Mouse (Mus musculus): Measurements from ENCODE around the gene Sox9. TPM values are rescaled to one million over a fixed set of nuclear protein-coding genes. Genes with fewer than 3 reads are reported as not detected.

Sox9 gene
- polyA plus RNA-seq (2015; fragmentation: Nextera tagmentation; extraction: Ambion mirVana): 44.0 and 47.6 TPM in 2 replicates

GRCm38 (mm10) chr11:112781994-112782356 is at the start of gene Sox9:
TSS of gene Sox9 (plus strand) at chr11:112782224.

